Mouse (Mus musculus) CH12.LX (cell line): ENCODE results near the gene Matn3.

ENCODE experiments used
- CHD2 ChIP-seq: IDR thresholded peaks from 2 replicates; pipeline ENCODE4 v1.6.1; 2011; ENCODE audit warnings: low read length, improper control_type of control experiment
- CTCF ChIP-seq, 2 experiments: IDR thresholded peaks in 1 of 2; conservative IDR thresholded peaks in 1 of 2; 2 replicates each; pipeline ENCODE4 v1.5.1; 2011 to 2012; ENCODE audit warnings: low read depth in 2 of 2, low read length in 2 of 2, improper control_type of control experiment in 1 of 2, inconsistent platforms in 1 of 2, mild to moderate bottlenecking in 1 of 2, moderate library complexity in 1 of 2
- EP300 ChIP-seq: IDR thresholded peaks from 2 replicates; pipeline ENCODE4 v1.6.1; 2011; ENCODE audit warnings: low read length, improper control_type of control experiment
- ETS1 ChIP-seq: conservative IDR thresholded peaks from 2 replicates; pipeline ENCODE4 v1.6.1; 2012; ENCODE audit warnings: low read depth, mild to moderate bottlenecking, inconsistent platforms, low read length, improper control_type of control experiment, moderate library complexity
- GABPA ChIP-seq: IDR thresholded peaks from 2 replicates; pipeline ENCODE4 v1.6.1; 2012; ENCODE audit warnings: low read depth, low read length, improper control_type of control experiment, inconsistent platforms; ENCODE audit not compliant: insufficient replicate concordance
- HCFC1 ChIP-seq: IDR thresholded peaks from 2 replicates; pipeline ENCODE4 v1.6.1; 2012; ENCODE audit warnings: low read depth, mild to moderate bottlenecking, inconsistent platforms, low read length, improper control_type of control experiment
- MAX ChIP-seq: IDR thresholded peaks from 2 replicates; pipeline ENCODE4 v1.6.1; 2011; ENCODE audit warnings: low read length, improper control_type of control experiment
- MEF2A ChIP-seq: IDR thresholded peaks from 2 replicates; pipeline ENCODE4 v1.6.1; 2014; ENCODE audit warnings: low read depth, mild to moderate bottlenecking, inconsistent platforms, low read length, improper control_type of control experiment, borderline replicate concordance
- MXI1 ChIP-seq: IDR thresholded peaks from 2 replicates; pipeline ENCODE4 v1.6.1; 2011; ENCODE audit warnings: mild to moderate bottlenecking, low read depth, low read length, improper control_type of control experiment
- NRF1 ChIP-seq: IDR thresholded peaks from 2 replicates; pipeline ENCODE4 v1.6.1; 2014; ENCODE audit warnings: low read depth, mild to moderate bottlenecking, inconsistent platforms, low read length, improper control_type of control experiment, moderate library complexity
- POLR2A ChIP-seq: IDR thresholded peaks from 2 replicates; pipeline ENCODE4 v1.6.1; 2011; ENCODE audit warnings: low read depth, mild to moderate bottlenecking, improper control_type of control experiment, low read length
- POLR2AphosphoS2 ChIP-seq: IDR thresholded peaks from 2 replicates; pipeline ENCODE4 v1.6.1; 2011; ENCODE audit warnings: low read depth, low read length, improper control_type of control experiment
- ZC3H11A ChIP-seq: IDR thresholded peaks from 2 replicates; pipeline ENCODE4 v1.6.1; 2012; ENCODE audit warnings: low read depth, mild to moderate bottlenecking, inconsistent platforms, low read length, improper control_type of control experiment
- ZNF384 ChIP-seq: IDR thresholded peaks from 2 replicates; pipeline ENCODE4 v1.6.1; 2012; ENCODE audit warnings: low read depth, low read length, improper control_type of control experiment, inconsistent platforms

DNA sequence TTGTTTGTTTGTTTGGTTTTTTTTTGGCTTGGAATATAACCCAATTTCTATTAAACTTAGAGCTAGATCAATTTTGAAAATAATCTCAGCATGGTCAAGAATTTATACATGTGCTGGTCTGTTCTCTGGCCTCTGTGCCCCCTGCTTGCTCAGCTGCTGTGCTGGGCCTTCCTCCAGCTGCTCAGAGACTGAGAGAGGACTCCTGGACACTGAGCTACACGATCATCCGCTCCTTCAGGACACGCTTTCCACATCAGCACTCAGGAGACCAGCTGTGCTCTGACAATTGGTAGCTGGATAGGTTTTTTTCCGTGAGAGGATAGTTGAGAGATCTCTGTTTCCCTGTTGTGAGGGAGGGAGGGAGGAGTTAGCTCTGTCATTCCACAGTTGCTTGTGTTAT is 62.6 kb downstream of the Matn3 start:
- TF ChIP-seq EP300 (no peak), CTCF (conservative IDR thresholded peaks at IDR 0.05 in 1 of 2, IDR thresholded peaks at IDR 0.05 in 1 of 2; ENCODE audit: low read depth in 2 of 2, low read length in 2 of 2) (no peak), ZC3H11A (no peak), HCFC1 (no peak), POLR2A (no peak), MXI1 (no peak), GABPA (no peak), POLR2AphosphoS2 (no peak), CHD2 (no peak), MAX (no peak), ETS1 (no peak), MEF2A (no peak), NRF1 (no peak), ZNF384 (no peak)
